Mouse (Mus musculus): ENCODE measurements around the gene Cwh43. TPM values are rescaled to one million over a fixed set of nuclear protein-coding genes. Genes with fewer than 3 reads are reported as not detected.

The Cwh43 gene
- polyA plus RNA-seq, 1 experiment, result 0.07 TPM

GRCm38 (mm10) chr5:73491074-73491836 is 85.4 kb downstream of the Cwh43 start:
- H3K4me3 ChIP-seq (ENCODE audit: control insufficient read depth, insufficient read depth, low read length), result peak overlapping the region; percentile 55
- H3K27ac ChIP-seq (ENCODE audit: control insufficient read depth, insufficient read depth, low read length), result no peak overlapping the region
- no peak for DNase-seq
- no peaks in the 10 kb centered on the region for H3K36me3 ChIP-seq (ENCODE audit: control insufficient read depth, insufficient read depth, low read length)
- WGBS, result 1% methylated on average over 66 of the region's 70 CpGs
- H3K27me3 ChIP-seq (ENCODE audit: control insufficient read depth, insufficient read depth, low read length), result no peaks in the 10 kb centered on the region; the same call in 1 of the 2 replicates
- peak; percentile 51; the same call in 1 of the 2 replicates for TF ChIP-seq POLR2A (IDR thresholded peaks at IDR 0.05; ENCODE audit: control insufficient read depth, extremely low read depth, insufficient read depth, low read length, poor library complexity)
- no peak for TF ChIP-seq CTCF (IDR thresholded peaks at IDR 0.05; ENCODE audit: borderline replicate concordance, control insufficient read depth, extremely low read depth, insufficient read depth, low read length, poor library complexity)
- peaks cover 7% of the 10 kb centered on the region for H3K4me1 ChIP-seq (replicated peaks; ENCODE audit: control insufficient read depth, insufficient read depth, low read length)

DNA sequence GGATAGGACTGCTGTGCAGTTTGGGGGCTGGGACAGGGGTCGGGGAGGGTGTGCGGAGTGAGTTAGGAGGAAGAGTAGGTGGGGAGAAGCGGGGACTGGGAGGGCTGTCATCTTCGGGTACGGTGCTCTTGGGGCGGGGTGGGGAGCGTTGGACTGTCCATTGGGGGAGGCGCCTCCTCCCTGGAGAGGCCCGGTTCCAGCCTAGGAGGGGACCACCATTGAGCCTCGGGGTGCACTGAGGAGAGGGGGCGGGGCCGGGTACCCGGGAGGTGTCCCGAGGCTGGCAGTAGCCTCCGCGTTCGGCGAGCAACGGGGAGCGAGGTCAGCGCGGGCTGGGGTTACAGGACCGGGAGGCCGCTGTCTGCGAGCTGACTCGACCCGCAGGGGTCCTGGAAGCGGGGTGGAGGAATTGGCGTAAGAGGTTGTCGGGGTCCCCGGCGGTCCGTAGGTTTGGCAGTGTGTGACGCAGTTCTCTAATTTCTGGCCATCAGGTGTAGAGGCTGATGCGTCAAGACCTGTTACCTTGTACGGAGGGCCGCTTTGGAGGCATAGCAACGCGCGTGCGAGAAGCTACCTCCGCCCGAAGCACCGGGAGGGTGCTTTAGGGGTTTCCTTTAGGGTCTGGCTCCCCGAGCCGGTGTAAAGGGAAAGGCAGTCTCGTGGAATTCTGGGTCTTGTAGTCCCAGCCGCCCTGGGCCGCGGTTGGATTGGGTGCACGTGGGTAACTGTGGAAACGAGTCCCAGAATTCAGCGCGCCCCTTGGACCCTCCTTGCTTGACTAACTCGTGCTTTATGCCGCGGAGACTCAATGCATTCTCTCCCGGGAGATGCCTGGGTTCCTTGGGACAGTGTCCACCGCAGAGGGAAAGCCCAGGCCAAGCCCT is 86.2 kb downstream of the Cwh43 start:
- H3K27me3 ChIP-seq (ENCODE audit: control insufficient read depth, insufficient read depth, low read length), result no peaks in the 10 kb centered on the region; the same call in 1 of the 2 replicates
- DNase-seq, result peak; percentile 88
- peak overlapping the region; percentile 55 for H3K4me3 ChIP-seq (ENCODE audit: control insufficient read depth, insufficient read depth, low read length)
- H3K4me1 ChIP-seq (replicated peaks; ENCODE audit: control insufficient read depth, insufficient read depth, low read length), result peaks cover 7% of the 10 kb centered on the region
- whole genome bisulfite sequencing, result under 1% methylated on average over 59 of the region's 59 CpGs
- H3K36me3 ChIP-seq (ENCODE audit: control insufficient read depth, insufficient read depth, low read length), result no peaks in the 10 kb centered on the region
- no peak overlapping the region for H3K27ac ChIP-seq (ENCODE audit: control insufficient read depth, insufficient read depth, low read length)
- TF ChIP-seq POLR2A (IDR thresholded peaks at IDR 0.05; ENCODE audit: control insufficient read depth, extremely low read depth, insufficient read depth, low read length, poor library complexity) (peak; percentile 51), CTCF (IDR thresholded peaks at IDR 0.05; ENCODE audit: borderline replicate concordance, control insufficient read depth, extremely low read depth, insufficient read depth, low read length, poor library complexity) (no peak)

- no peaks in the 10 kb centered on the region for H3K27me3 ChIP-seq (ENCODE audit: control insufficient read depth, insufficient read depth, low read length)
- 92% methylated on average over 3 of the region's 3 CpGs for WGBS
- no peak overlapping the region for H3K27ac ChIP-seq (ENCODE audit: control insufficient read depth, insufficient read depth, low read length)
- H3K4me1 ChIP-seq (replicated peaks; ENCODE audit: control insufficient read depth, insufficient read depth, low read length), result peaks cover 2% of the 10 kb centered on the region
- no peak for DNase-seq
- TF ChIP-seq CTCF (IDR thresholded peaks at IDR 0.05; ENCODE audit: borderline replicate concordance, control insufficient read depth, extremely low read depth, insufficient read depth, low read length, poor library complexity) (no peak), POLR2A (IDR thresholded peaks at IDR 0.05; ENCODE audit: control insufficient read depth, extremely low read depth, insufficient read depth, low read length, poor library complexity) (no peak)
- no peaks in the 10 kb centered on the region for H3K36me3 ChIP-seq (ENCODE audit: control insufficient read depth, insufficient read depth, low read length)
- no peak overlapping the region for H3K4me3 ChIP-seq (ENCODE audit: control insufficient read depth, insufficient read depth, low read length)
Observed at GRCm38 (mm10) chr5:73497401-73497800, 91.5 kb downstream of the Cwh43 start.

GRCm38 (mm10) chr5:73498559-73498958 is 92.7 kb downstream of the Cwh43 start:
- no peak overlapping the region for H3K4me3 ChIP-seq (ENCODE audit: control insufficient read depth, insufficient read depth, low read length)
- 92% methylated on average over 8 of the region's 8 CpGs for WGBS
- DNase-seq, result no peak
- TF ChIP-seq POLR2A (IDR thresholded peaks at IDR 0.05; ENCODE audit: control insufficient read depth, extremely low read depth, insufficient read depth, low read length, poor library complexity) (no peak), CTCF (IDR thresholded peaks at IDR 0.05; ENCODE audit: borderline replicate concordance, control insufficient read depth, extremely low read depth, insufficient read depth, low read length, poor library complexity) (no peak)
- H3K36me3 ChIP-seq (ENCODE audit: control insufficient read depth, insufficient read depth, low read length), result no peaks in the 10 kb centered on the region
- H3K27ac ChIP-seq (ENCODE audit: control insufficient read depth, insufficient read depth, low read length), result no peak overlapping the region
- no peaks in the 10 kb centered on the region for H3K27me3 ChIP-seq (ENCODE audit: control insufficient read depth, insufficient read depth, low read length)
- no peaks in the 10 kb centered on the region for H3K4me1 ChIP-seq (replicated peaks; ENCODE audit: control insufficient read depth, insufficient read depth, low read length)

GRCm38 (mm10) chr5:73500867-73501440 is 95.1 kb downstream of the Cwh43 start:
- no peaks in the 10 kb centered on the region for H3K27me3 ChIP-seq (ENCODE audit: control insufficient read depth, insufficient read depth, low read length)
- H3K36me3 ChIP-seq (ENCODE audit: control insufficient read depth, insufficient read depth, low read length), result no peaks in the 10 kb centered on the region
- no peak overlapping the region for H3K27ac ChIP-seq (ENCODE audit: control insufficient read depth, insufficient read depth, low read length)
- TF ChIP-seq POLR2A (IDR thresholded peaks at IDR 0.05; ENCODE audit: control insufficient read depth, extremely low read depth, insufficient read depth, low read length, poor library complexity), result no peak
- no peak for TF ChIP-seq CTCF (IDR thresholded peaks at IDR 0.05; ENCODE audit: borderline replicate concordance, control insufficient read depth, extremely low read depth, insufficient read depth, low read length, poor library complexity)
- WGBS, result 93% methylated on average over 7 of the region's 7 CpGs
- no peaks in the 10 kb centered on the region for H3K4me1 ChIP-seq (replicated peaks; ENCODE audit: control insufficient read depth, insufficient read depth, low read length)
- DNase-seq, result no peak
- H3K4me3 ChIP-seq (ENCODE audit: control insufficient read depth, insufficient read depth, low read length), result no peak overlapping the region

DNA sequence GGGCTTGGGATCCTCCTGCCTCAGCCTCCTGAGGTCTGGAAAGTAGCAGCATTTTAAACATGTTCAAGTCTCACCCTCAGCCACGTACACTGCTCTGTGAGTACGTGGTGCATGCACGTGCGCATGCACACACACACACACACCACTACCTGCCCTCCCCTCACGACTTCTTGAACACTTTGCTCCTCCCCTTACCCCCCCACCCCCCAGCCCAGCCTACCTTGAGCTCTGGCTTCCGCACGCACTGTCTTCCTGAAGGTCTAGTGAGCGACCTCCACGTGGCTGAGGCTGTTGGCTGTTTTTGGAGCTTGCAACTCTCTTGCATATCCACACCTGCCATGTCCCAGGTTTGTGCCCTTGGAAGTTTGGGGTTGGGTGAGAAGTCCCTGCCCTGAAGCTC is 96.5 kb downstream of the Cwh43 start:
- H3K27ac ChIP-seq (ENCODE audit: control insufficient read depth, insufficient read depth, low read length), result no peak overlapping the region
- no peaks in the 10 kb centered on the region for H3K4me1 ChIP-seq (replicated peaks; ENCODE audit: control insufficient read depth, insufficient read depth, low read length)
- no peaks in the 10 kb centered on the region for H3K36me3 ChIP-seq (ENCODE audit: control insufficient read depth, insufficient read depth, low read length)
- no peaks in the 10 kb centered on the region for H3K27me3 ChIP-seq (ENCODE audit: control insufficient read depth, insufficient read depth, low read length)
- TF ChIP-seq CTCF (IDR thresholded peaks at IDR 0.05; ENCODE audit: borderline replicate concordance, control insufficient read depth, extremely low read depth, insufficient read depth, low read length, poor library complexity) (no peak), POLR2A (IDR thresholded peaks at IDR 0.05; ENCODE audit: control insufficient read depth, extremely low read depth, insufficient read depth, low read length, poor library complexity) (no peak)
- no peak overlapping the region for H3K4me3 ChIP-seq (ENCODE audit: control insufficient read depth, insufficient read depth, low read length)
- 91% methylated on average over 9 of the region's 9 CpGs for WGBS
- DNase-seq, result no peak

Other genes with a start within 250 kb of the Cwh43 start
- 107 and 147 TPM in 2 replicates for gene Fryl, start 149.5 kb upstream of the Cwh43 start, polyA plus RNA-seq (2012; rRNA removed)
- gene Ociad1, start 113.3 kb upstream of the Cwh43 start, polyA plus RNA-seq (2012; rRNA removed), result 72.5 and 73.3 TPM in 2 replicates
- 2.6 and 3.1 TPM in 2 replicates for gene Ociad2, start 65.0 kb upstream of the Cwh43 start, polyA plus RNA-seq (2012; rRNA removed)
- gene Dcun1d4, start 74.9 kb downstream of the Cwh43 start, polyA plus RNA-seq (2012; rRNA removed), result 2.9 and 3.9 TPM in 2 replicates
- 0.07 and 0.18 TPM in 2 replicates for gene Lrrc66, start 226.5 kb downstream of the Cwh43 start, polyA plus RNA-seq (2012; rRNA removed)
- gene Sgcb, start 241.7 kb downstream of the Cwh43 start, polyA plus RNA-seq (2012; rRNA removed), result 7.6 and 8.9 TPM in 2 replicates
- 0.19 and 0.42 TPM in 2 replicates for gene Spata18, start 245.3 kb downstream of the Cwh43 start, polyA plus RNA-seq (2012; rRNA removed)